Mouse (Mus musculus) CD4-positive, CD25-positive, alpha-beta regulatory T cell, adult 2 months (primary cell): ENCODE data around the gene Vsir.
A peak's percentile ranks its signal among the peaks of the same experiment; 100 is the strongest.

Source experiments
- DNase-seq: peaks from one replicate; pipeline ENCODE4 v3.0.0-alpha.2; 2012; ENCODE audit warnings: low read depth, low spot score

Vsir gene

DNA sequence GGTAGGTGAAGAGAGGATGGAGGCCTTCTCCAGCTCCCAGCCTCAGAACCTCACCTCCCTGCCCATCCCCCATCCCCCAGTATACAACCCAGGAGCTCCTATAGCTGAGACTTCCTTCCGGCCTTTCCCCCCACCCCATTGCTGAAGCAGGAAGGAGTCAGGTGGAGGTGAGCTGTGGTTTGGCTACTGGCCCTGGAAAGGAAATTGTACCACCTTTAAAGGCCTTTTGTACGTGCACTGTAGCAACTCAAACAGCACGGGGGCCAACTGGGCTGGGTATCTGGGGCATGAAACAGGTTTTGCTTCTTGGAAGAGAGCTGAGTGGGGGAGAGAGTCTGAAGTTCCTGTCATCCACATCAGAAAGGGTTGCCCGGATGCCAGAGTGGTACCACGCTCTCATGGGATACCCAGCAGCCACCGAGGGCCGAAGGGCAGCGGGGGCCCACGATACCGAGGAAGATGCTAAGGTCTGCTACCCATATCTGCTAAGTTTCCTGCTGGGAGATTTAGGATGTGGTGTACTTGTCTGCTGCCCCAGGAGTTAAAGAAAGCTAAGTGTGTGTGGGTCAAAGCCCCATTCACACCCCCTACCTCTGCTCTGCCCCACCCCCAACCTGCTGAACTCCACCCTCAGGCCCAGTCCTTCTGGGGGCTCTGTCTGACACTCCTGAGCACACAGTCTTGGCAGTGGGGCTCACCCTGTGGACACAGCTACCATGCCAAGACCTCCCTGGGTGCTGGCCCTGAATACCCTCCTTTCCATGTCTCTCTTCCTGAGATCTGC lies 34.7 kb downstream of the Vsir start:
- DNase-seq: peak; percentile 82

DNA sequence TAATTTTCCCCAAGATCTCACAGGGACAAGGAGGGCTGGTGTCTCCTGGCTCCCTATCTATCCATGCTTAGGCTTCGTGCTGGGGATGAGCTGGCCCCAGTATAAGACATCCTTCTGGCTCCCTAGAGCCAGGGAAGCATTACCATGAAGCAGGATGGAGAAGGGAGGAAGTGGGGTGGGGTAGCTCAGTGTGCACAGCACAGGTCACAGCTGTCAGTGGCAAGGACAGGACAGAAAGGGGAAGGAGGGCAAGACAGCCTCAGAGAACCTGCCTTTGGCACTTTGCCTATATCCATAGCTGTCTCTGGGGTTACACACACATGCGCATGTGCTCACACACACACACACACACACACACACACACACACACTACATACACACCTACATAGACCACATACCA lies 41.7 kb downstream of the Vsir start:
- no peak for DNase-seq

DNA sequence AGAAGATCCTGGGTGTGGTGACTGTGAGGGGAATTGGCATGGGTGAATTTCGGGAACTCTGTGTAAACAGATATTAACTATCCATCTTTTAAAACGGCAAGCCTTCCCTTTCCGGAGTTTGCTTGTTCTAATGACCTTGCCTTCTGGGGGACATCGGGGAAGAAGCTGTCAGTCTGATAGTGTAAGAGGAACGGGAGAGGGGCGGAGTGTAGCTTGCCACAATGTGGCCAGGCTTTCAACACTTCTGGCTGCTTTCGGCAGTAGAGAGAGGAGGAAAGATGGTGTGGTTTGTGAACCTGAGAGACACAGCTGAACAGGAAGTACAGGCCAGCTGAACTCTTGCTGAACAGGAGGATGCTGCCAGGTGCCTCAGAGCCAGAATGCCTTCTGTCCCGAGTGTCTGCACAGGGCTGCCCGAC lies 42.8 kb downstream of the Vsir start:
- DNase-seq: peak; percentile 76

DNA sequence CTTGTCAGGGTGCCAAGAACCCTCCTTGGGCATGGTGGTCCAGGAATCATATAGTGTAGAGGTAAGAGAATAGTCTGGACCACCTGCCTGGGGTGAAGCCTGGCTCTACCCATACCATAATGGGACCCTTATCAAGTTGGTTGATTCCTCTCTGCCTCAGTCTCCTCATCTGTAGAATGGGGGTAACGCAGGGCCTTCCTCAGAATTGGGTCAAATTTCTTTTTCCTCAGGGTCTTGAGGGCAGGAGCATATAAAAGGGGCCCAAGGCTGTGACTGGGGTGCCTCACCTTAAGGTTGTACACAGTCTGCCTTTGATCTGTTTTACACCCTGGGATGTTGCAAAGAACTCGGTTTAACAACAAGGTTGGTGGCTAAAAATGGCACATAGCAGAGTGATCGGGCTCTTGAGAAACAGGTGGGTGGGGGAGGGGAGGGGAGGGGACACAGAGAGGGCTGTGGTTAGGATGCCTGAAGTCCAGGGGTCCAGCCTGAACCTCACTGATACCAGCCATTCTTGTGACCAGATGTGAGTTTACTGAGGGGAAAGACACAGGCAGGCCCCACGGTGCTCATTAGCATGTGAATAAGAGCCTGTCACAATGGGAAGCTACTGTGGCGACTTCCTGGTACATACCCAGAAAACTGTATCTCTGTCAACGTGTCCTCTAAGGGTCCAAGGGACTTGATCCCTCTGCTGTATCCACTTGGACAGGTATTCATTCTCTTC lies 43.7 kb downstream of the Vsir start:
- peak; percentile 63 for DNase-seq

DNA sequence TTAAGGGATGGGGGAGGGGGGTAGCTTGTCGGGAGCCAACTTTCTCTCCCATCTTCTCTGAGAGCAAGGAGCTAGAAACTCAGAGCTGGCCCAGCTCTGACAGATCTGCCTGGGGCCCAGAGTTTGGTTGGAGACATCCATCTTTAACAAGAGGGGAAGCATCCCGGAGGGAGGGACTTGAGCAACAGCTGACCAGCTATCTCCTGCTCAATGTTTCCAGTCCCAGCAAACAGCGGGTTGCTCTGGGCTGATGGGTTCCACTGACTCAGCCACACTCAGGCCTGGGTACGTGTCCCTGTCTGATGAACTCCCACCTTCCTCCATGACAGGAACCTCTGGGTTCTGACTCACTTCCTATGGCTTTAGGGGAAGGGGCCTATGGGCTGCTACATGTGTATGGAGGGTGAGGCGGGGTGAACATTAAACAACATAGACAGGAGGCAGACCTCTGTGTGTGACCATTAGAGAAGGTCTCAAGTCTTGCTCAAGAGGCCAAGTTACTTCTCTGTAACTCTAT lies 44.3 kb downstream of the Vsir start:
- peak; percentile 45 for DNase-seq

DNA sequence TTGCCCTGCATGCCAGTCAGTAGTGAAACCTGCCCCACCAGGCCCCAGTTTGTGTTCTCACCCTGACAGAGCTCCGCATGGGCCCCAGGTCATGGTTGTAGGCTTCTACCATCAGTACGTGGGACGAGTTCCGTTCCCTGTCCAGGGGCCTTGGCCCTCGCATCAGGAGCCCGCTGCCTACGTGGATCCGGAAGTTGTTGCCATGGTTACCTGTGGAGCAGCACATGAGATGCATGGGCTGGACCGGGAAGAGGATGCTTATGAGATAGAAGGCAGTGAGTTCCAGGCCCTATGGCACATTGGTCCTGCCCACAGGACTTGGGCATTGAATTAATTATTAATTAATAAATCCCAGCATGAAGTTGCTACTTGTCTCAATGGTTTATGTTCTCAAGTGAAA lies 45.0 kb downstream of the Vsir start:
- DNase-seq: no peak

DNA sequence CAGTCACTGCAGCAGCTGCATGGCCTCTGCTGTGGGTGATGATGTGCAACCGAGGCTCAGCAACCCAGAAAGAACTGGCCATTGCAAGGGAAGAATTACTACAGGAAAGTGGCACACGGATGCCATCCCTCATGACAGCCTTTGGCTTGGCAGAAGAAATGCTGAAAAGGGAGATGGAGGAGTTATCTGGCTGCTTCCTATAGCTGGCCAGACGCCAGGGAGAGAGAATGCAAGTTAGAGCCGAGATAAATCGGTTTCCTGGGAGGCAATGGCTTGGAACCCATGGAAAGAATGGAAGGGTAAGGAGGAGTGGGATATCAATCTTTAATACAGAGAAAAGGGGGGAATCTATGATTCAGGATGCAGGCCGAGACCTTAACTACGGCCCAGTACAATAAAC lies 48.3 kb downstream of the Vsir start:
- no peak for DNase-seq

DNA sequence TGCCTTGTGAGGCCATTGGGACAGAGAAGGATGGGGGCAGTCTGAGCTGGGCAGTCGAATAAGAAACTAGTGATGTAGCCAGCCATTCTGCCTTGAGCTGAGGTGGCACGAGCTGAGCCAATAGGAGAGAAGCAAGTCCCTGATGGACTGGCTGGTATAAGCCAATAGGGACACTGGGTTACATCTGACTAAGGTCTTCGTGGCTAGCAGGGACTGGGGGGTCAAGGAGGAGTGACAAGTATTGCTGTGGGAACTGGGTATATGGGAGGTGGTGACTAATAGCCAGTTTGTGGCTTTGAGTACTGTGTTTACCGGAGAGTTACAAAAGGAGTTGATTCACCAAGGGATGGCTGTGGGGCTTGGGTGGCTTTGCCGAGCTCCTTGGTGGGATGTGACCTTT lies 49.0 kb downstream of the Vsir start:
- no peak for DNase-seq

DNA sequence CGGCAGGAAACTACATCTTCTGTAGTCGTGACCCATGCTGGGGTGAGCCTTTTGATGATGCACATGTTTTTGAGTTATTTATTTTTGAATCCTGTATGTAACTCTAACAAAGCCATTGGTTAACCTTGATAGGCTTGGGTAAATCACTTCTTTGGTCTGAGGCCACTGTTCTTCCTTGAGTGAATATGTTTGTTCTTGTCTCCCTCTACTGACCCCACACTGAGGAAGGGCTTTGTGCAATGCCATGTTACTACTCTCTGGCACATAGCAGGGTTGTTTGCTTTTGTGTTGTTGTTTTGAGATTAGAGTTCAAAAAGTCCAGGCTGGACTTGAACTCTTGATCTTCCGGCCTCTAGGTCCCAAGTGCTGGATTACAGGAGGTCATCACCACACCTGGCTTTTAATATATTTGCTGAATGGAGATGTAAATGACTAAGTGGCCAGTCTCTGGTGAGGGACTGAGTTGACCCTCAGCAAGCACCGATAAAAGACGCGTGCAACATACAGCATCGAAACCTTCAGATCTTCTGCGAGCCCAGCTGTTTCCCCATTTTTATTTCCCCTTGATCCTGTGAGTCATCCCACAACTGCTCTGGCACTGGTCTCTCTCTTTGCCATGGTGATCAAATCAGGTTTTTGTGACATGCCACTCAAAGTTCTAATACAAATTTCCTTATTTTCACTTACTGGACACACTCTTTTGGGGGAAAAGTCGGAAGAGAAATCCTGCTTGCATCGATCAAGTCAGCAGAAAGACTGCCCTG lies 51.6 kb downstream of the Vsir start:
- peak; percentile 60 for DNase-seq

DNA sequence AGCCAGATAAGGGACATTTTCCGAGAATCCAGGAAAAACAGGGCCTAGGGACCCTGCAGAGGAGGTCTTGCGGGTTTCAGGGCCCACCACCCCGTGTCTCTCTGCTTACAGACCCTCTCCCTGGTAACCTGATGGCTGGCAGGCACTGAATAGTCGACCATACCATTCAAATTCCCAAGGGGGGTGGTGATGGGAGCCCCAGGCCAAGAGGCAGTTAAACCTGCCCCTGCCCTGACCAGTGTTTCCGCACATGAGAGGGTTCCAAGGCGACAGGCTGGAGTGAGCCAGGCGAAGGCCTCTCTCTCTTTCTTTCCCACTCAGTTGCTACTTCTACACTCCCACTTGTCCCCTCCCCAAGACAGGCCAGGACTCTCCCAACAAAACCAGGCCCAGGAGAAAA lies 52.8 kb downstream of the Vsir start, which contains the start of gene Gm17455:
Gene Gm17455 (plus strand): TSS at position 278 of the 400 bp plus-strand sequence.
- DNase-seq: no peak

DNA sequence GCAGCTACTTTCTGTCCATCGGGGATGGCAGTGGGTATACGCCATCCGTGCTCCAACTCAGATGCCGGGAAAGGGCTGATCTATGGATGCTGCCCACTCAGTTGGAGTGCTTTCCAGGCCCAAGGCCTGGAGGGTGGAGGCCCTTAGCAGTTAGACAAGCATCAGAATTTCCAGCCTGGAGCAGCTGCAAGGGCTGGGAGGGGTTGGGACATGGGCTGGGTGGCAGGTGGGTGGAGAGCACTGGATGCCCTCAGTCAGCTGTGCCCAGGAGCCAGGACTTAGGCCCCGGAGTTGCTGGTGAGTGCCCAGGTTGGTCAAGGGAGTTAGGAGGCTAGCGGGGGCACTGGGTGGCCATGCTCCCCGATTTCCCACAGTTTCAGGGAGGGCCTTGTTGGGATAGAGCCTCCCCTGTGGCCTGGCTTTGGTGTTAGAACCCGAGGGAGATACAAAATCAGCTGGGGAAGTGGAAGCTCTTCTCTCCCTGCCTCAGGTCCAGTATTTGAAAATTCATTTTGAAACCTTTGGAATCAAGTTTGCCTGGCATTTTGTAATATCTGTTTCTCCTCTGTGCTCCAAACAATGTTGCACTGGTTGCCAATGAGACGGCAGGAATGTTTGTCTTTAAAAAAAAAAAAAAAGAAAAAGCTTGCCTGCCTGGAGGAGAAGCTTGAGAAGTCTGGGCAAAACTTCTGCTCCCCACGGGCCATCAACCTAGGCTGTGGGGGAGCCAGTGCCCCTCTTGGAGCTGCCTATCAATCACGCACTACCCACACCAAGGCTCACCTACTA lies 54.0 kb downstream of the Vsir start:
- no peak for DNase-seq

DNA sequence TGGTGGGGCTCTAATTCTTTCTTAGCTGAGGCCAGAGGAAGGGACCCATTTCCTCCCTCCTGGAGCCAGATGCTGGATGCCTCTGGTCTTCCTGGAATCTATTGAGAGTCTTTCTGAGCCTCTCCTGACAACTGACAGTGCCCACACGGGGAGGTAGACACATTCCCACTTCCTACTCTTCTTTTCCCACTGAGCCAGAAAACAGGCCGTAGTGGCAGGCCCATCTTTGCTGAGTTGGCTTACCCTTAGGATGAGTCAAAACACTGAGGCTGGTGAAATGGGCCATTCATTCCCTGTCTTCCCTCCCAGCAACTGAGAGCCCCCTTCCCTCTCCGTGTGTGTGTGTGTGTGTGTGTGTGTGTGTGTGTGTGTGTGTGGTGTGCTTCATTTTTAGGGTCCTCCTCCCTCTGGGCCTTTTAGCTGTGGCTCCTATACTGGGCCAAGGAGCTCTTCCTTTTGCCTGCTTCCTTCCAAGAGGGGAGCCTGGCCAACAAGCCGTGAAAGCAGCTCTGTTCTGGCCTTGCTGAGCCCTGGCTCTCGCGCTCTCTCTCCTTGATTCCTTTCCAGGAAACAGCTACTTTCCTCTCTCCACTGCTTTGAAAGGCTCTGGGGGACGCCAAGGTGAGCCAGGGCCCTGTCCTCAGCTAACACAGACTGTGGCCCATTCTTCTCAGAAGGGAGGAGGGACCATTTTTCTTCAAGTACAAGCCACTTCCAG lies 59.0 kb downstream of the Vsir start:
- DNase-seq: no peak

DNA sequence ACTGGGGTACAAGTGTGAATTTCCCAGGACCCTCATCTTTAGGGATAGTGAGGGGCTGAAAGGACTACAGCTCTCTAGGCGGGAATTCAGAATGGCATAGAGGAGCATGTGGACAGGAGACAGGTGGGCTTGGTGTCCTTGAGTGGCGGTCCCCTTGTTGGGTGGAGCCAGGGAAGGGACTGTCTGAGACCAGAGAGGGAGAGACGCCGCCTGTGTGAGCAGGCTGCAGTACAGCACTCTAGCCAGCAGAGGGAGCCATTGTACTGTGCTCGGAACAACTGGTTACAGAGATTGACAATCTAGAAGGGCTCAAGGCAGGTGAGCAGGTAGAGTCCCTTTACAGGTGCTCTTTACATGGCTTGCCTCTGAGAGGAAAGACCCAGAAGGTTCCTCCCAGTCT lies 61.2 kb downstream of the Vsir start:
- DNase-seq: peak; percentile 86

DNA sequence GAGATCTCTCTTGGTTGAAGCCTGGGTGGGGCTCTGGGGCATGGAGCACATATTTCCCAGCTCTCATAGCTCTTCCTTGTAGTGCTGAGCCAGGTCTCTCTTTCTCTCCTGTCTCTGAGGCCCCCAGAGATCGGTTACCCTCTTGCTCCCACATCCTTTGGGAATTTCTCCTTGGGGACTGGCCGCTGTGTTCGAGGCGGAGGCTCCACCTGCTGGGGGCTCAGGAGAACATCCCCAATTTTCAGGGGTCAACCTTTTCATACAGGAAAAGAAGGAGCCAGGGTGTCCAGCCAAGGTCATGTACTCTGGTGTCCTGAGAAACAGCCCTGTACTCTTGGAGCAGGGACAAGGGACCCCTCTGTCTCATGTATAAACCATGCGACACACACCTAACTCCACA lies 65.1 kb downstream of the Vsir start:
- DNase-seq: no peak

DNA sequence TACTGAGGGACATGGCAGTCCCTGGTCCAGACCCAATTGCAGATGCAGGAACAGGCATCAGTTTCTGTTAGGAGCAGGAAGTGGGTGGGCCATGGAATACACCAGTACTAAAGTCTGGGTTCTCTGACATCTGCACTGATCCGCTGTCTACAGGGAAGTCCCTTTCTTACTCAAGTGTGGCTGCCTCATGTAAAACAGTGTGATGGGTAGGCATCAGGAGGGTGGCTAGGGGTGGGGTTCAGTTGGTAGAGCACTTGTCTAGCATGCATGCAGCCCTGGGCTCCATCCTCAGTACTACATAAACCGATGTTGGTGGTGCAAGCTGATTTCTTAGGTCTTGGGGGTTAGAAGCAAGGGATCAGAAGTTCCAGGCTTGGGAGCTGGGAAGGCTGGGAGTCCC lies 67.1 kb downstream of the Vsir start:
- DNase-seq: no peak

DNA sequence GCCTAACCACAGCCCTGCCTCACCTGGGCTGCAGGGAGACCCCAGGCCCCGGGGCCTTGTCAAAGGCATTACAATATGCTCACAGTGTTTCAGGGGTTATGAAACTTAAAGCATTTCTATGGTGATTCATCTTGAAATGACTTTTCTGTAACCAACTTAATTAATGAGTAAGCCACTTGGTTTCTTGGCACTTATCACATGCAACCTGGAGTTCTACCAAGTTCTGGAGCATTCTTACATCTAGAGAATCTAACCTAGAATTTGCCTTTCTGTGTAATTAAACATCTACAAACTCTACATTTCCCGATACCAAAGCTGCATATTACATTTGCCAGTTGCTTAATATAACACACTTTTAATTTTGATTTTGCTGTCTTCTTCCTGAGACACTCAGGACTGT lies 70.4 kb downstream of the Vsir start:
- DNase-seq: no peak

DNA sequence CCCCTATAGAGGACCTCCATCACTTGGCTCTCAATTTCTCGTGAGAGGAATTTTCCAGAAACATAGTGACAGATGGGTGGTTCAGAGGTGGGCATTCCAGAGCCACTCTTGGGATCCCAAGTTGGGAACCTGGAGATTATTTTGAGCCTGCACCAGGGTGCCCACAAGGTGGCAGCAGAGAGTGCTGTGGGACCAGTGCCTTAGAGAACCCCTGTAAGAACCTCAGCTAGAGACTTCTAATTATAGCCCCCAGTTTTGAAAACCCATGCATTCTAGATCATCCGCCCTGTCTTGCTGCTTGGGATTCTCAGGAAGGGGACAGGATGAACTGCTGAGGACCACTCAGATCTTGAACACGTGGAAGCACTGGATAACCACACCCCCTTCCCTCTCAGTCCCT lies 71.5 kb downstream of the Vsir start:
- DNase-seq: peak; percentile 78

DNA sequence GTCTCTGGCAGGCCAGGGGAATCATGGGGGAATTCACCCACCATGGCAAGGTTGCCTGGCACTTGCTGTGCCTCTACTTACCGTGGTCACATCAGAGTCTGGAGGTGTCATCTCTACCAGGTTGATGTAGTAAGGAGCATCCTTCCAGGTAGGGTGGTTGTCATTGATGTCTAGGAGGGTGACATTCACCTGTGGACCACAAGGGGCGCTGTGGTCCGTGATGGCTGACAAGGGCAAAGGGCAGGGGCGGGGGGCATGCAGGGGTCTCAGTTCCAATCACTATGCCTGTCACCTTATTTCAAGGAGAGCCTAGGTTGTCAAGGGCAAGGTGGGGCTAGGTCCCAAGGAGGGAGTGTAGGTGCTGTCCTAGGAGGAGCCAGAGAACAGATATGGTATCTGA lies 73.0 kb downstream of the Vsir start:
- DNase-seq: peak; percentile 54
